Mouse (Mus musculus): ENCODE measurements around the gene Il9. TPM values are rescaled to one million over a fixed set of nuclear protein-coding genes. Genes with fewer than 3 reads are reported as not detected.

The Il9 gene
- polyA plus RNA-seq (2015; fragmentation: Nextera tagmentation; extraction: Ambion mirVana): not detected in 2 replicates

GRCm38 (mm10) chr13:56482146-56482545 lies at the start of gene Il9:
Gene Il9 (minus strand): TSS chr13:56482246.
- no peaks in the 10 kb centered on the region for H3K36me3 ChIP-seq
- no peaks in the 10 kb centered on the region for H3K9me3 ChIP-seq
- no peak for ATAC-seq (ENCODE audit: borderline replicate concordance, extremely low read depth, low FRiP score, low TSS enrichment)
- no peak within 1 kb of the TSS for H3K9ac ChIP-seq
- H3K4me3 ChIP-seq: no peak within 1 kb of the TSS
- no peaks in the 10 kb centered on the region for H3K27me3 ChIP-seq
- no peak within 1 kb of the TSS for H3K4me2 ChIP-seq
- WGBS: 61% methylated on average over 3 of the region's 3 CpGs
- H3K4me1 ChIP-seq: no peaks in the 10 kb centered on the region
- no peak within 1 kb of the TSS for H3K27ac ChIP-seq

- H3K36me3 ChIP-seq: no peaks in the 10 kb centered on the region
- 34% methylated on average over 8 of the region's 8 CpGs for WGBS
- H3K27me3 ChIP-seq: no peaks in the 10 kb centered on the region
- ATAC-seq (ENCODE audit: borderline replicate concordance, extremely low read depth, low FRiP score, low TSS enrichment): no peak
- H3K4me2 ChIP-seq: no peak overlapping the region
- H3K4me1 ChIP-seq: no peaks in the 10 kb centered on the region
- H3K27ac ChIP-seq: no peak overlapping the region
- H3K4me3 ChIP-seq: no peak overlapping the region
- no peaks in the 10 kb centered on the region for H3K9me3 ChIP-seq
- no peak overlapping the region for H3K9ac ChIP-seq
Observed at GRCm38 (mm10) chr13:56529685-56530084, 47.6 kb upstream of the Il9 start.

- no peaks in the 10 kb centered on the region for H3K9me3 ChIP-seq
- H3K9ac ChIP-seq: no peak overlapping the region
Observed at GRCm38 (mm10) chr13:56529031-56529430, 47.0 kb upstream of the Il9 start.

GRCm38 (mm10) chr13:56528281-56528680 lies 46.2 kb upstream of the Il9 start:
- no peaks in the 10 kb centered on the region for H3K36me3 ChIP-seq
- ATAC-seq (ENCODE audit: borderline replicate concordance, extremely low read depth, low FRiP score, low TSS enrichment): no peak
- H3K27me3 ChIP-seq: no peaks in the 10 kb centered on the region
- H3K27ac ChIP-seq: no peak overlapping the region
- H3K4me2 ChIP-seq: no peak overlapping the region
- 83% methylated on average over 11 of the region's 11 CpGs for WGBS
- no peak overlapping the region for H3K9ac ChIP-seq
- H3K4me3 ChIP-seq: no peak overlapping the region
- H3K4me1 ChIP-seq: no peaks in the 10 kb centered on the region
- no peaks in the 10 kb centered on the region for H3K9me3 ChIP-seq

More at GRCm38 (mm10) chr13:56529031-56529430, 47.0 kb upstream of the Il9 start:
- Histone ChIP-seq H3K4me2 (no peak overlapping the region), H3K4me1 (no peaks in the 10 kb centered on the region), H3K27me3 (no peaks in the 10 kb centered on the region), H3K4me3 (no peak overlapping the region), H3K27ac (no peak overlapping the region), H3K36me3 (no peaks in the 10 kb centered on the region)
- no peak for ATAC-seq (ENCODE audit: borderline replicate concordance, extremely low read depth, low FRiP score, low TSS enrichment)
- WGBS: 66% methylated on average over 4 of the region's 4 CpGs

GRCm38 (mm10) chr13:56527846-56528245 lies 45.8 kb upstream of the Il9 start:
- Histone ChIP-seq H3K4me1 (no peaks in the 10 kb centered on the region), H3K4me3 (no peak overlapping the region), H3K36me3 (no peaks in the 10 kb centered on the region), H3K9ac (no peak overlapping the region), H3K4me2 (no peak overlapping the region), H3K9me3 (no peaks in the 10 kb centered on the region), H3K27me3 (no peaks in the 10 kb centered on the region), H3K27ac (no peak overlapping the region)
- no peak for ATAC-seq (ENCODE audit: borderline replicate concordance, extremely low read depth, low FRiP score, low TSS enrichment)
- WGBS: 83% methylated on average over 7 of the region's 7 CpGs

- Histone ChIP-seq H3K4me3 (no peak overlapping the region), H3K9me3 (no peaks in the 10 kb centered on the region), H3K36me3 (no peaks in the 10 kb centered on the region), H3K9ac (no peak overlapping the region), H3K4me2 (no peak overlapping the region), H3K27me3 (no peaks in the 10 kb centered on the region), H3K4me1 (no peaks in the 10 kb centered on the region), H3K27ac (no peak overlapping the region)
- 57% methylated on average over 12 of the region's 12 CpGs for WGBS
- ATAC-seq (ENCODE audit: borderline replicate concordance, extremely low read depth, low FRiP score, low TSS enrichment): no peak
Observed at GRCm38 (mm10) chr13:56526871-56527270, 44.8 kb upstream of the Il9 start.

GRCm38 (mm10) chr13:56522821-56523167 lies 40.7 kb upstream of the Il9 start:
- Histone ChIP-seq H3K9ac (peak overlapping the region; percentile 68), H3K4me3 (peak overlapping the region; percentile 74), H3K27me3 (no peaks in the 10 kb centered on the region), H3K4me1 (no peaks in the 10 kb centered on the region), H3K4me2 (peak overlapping the region; percentile 97), H3K36me3 (no peaks in the 10 kb centered on the region), H3K9me3 (no peaks in the 10 kb centered on the region), H3K27ac (0 out of 2 replicates have a peak overlapping the region, but pooled peaks have one; percentile 44)
- WGBS: 6% methylated on average over 8 of the region's 8 CpGs
- ATAC-seq (ENCODE audit: borderline replicate concordance, extremely low read depth, low FRiP score, low TSS enrichment): no peak

GRCm38 (mm10) chr13:56522081-56522820 lies 40.2 kb upstream of the Il9 start, which contains the start of gene Fbxl21:
Gene Fbxl21 (plus strand): TSS chr13:56522472.
- 1% methylated on average over 54 of the region's 56 CpGs for WGBS
- ATAC-seq (ENCODE audit: borderline replicate concordance, extremely low read depth, low FRiP score, low TSS enrichment): peak; percentile 98
- Histone ChIP-seq H3K9me3 (no peaks in the 10 kb centered on the region), H3K27ac (0 out of 2 replicates have a peak within 1 kb of the TSS, but pooled peaks have one; percentile 44), H3K4me3 (peak within 1 kb of the TSS; percentile 74), H3K4me2 (peak within 1 kb of the TSS; percentile 97), H3K4me1 (no peaks in the 10 kb centered on the region), H3K36me3 (no peaks in the 10 kb centered on the region), H3K9ac (peak within 1 kb of the TSS; percentile 68), H3K27me3 (no peaks in the 10 kb centered on the region)

GRCm38 (mm10) chr13:56516816-56517215 lies 34.8 kb upstream of the Il9 start:
- no peaks in the 10 kb centered on the region for H3K9me3 ChIP-seq
- no peak overlapping the region for H3K4me3 ChIP-seq
- H3K27me3 ChIP-seq: no peaks in the 10 kb centered on the region
- H3K27ac ChIP-seq: no peak overlapping the region
- ATAC-seq (ENCODE audit: borderline replicate concordance, extremely low read depth, low FRiP score, low TSS enrichment): no peak
- WGBS: 55% methylated on average over 7 of the region's 7 CpGs
- no peak overlapping the region for H3K9ac ChIP-seq
- no peaks in the 10 kb centered on the region for H3K36me3 ChIP-seq
- no peaks in the 10 kb centered on the region for H3K4me1 ChIP-seq
- H3K4me2 ChIP-seq: no peak overlapping the region

- WGBS: 49% methylated on average over 4 of the region's 4 CpGs
- no peaks in the 10 kb centered on the region for H3K36me3 ChIP-seq
- H3K4me1 ChIP-seq: no peaks in the 10 kb centered on the region
- no peak overlapping the region for H3K9ac ChIP-seq
- no peak for ATAC-seq (ENCODE audit: borderline replicate concordance, extremely low read depth, low FRiP score, low TSS enrichment)
- no peak overlapping the region for H3K27ac ChIP-seq
- H3K27me3 ChIP-seq: no peaks in the 10 kb centered on the region
- no peaks in the 10 kb centered on the region for H3K9me3 ChIP-seq
- H3K4me3 ChIP-seq: no peak overlapping the region
- no peak overlapping the region for H3K4me2 ChIP-seq
Observed at GRCm38 (mm10) chr13:56516311-56516710, 34.3 kb upstream of the Il9 start.

GRCm38 (mm10) chr13:56513595-56513994 lies 31.5 kb upstream of the Il9 start:
- Histone ChIP-seq H3K27me3 (no peaks in the 10 kb centered on the region), H3K4me3 (no peak overlapping the region), H3K36me3 (no peaks in the 10 kb centered on the region), H3K27ac (no peak overlapping the region), H3K9ac (no peak overlapping the region), H3K4me1 (no peaks in the 10 kb centered on the region), H3K4me2 (no peak overlapping the region), H3K9me3 (no peaks in the 10 kb centered on the region)
- no peak for ATAC-seq (ENCODE audit: borderline replicate concordance, extremely low read depth, low FRiP score, low TSS enrichment)

GRCm38 (mm10) chr13:56509796-56510195 lies 27.8 kb upstream of the Il9 start:
- H3K27ac ChIP-seq: no peak overlapping the region
- H3K36me3 ChIP-seq: no peaks in the 10 kb centered on the region
- H3K4me3 ChIP-seq: no peak overlapping the region
- H3K4me1 ChIP-seq: no peaks in the 10 kb centered on the region
- WGBS: 84% methylated on average over 2 of the region's 2 CpGs
- no peak overlapping the region for H3K4me2 ChIP-seq
- no peaks in the 10 kb centered on the region for H3K27me3 ChIP-seq
- no peaks in the 10 kb centered on the region for H3K9me3 ChIP-seq
- ATAC-seq (ENCODE audit: borderline replicate concordance, extremely low read depth, low FRiP score, low TSS enrichment): no peak
- H3K9ac ChIP-seq: no peak overlapping the region
